Mouse (Mus musculus) mesoderm, embryonic 11.5 days (tissue): ENCODE measurements around the gene 4930583I09Rik.

Experiments used
- DNase-seq: peaks from one replicate; pipeline ENCODE4 v3.0.0-alpha.2; 2012; ENCODE audit warnings: low read depth, low spot score

4930583I09Rik gene

GRCm38 (mm10) chr17:64802168-64802955, 33.5 kb downstream of the 4930583I09Rik start:
- DNase-seq = peak; percentile 16

GRCm38 (mm10) chr17:64792623-64793022, 43.2 kb downstream of the 4930583I09Rik start:
- DNase-seq = no peak

GRCm38 (mm10) chr17:64792076-64792475, 43.8 kb downstream of the 4930583I09Rik start:
- DNase-seq = no peak

- DNase-seq = no peak
Measured at GRCm38 (mm10) chr17:64789175-64789574, 46.7 kb downstream of the 4930583I09Rik start.

- DNase-seq = no peak
Measured at GRCm38 (mm10) chr17:64788301-64788700, 47.6 kb downstream of the 4930583I09Rik start.

GRCm38 (mm10) chr17:64785961-64786360, 49.9 kb downstream of the 4930583I09Rik start:
- DNase-seq = no peak
